Mouse (Mus musculus): ENCODE measurements around the gene Eef1akmt3. TPM values are rescaled to one million over a fixed set of nuclear protein-coding genes. Genes with fewer than 3 reads are reported as not detected.

The Eef1akmt3 gene
- under 1 TPM in 1 of 2 experiments, not detected in 1; 0.24 TPM for total RNA-seq (2023)

DNA sequence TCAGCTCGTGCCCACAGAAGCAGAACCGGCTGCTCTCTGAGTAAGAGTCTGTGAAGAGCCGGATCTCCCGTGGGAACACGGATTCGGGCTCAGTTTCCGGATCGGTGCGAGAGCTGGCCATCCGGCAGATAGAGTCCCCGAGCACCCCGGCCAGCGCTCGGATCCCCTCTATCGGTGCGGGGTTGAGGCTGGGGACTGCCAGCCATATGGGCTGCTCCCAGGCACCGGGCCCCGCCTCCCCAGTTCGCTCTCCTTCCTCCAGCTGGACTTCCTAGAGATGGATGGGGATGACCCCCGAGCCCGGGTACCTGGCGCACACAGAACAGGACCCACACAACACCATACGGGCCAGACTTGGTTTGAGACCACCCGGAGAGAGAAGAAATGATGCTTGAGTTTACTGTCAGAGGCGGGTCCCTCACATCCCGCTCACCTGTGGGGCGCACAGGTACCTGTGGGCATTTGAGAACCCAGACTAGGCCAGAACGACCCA, at the start of gene Eef1akmt3, which contains the start of gene Mettl1:
Eef1akmt3 (minus strand) TSS at position 240 of the 493 bp plus-strand sequence.
Mettl1 (plus strand) TSS at position 141 of the 493 bp plus-strand sequence.

DNA sequence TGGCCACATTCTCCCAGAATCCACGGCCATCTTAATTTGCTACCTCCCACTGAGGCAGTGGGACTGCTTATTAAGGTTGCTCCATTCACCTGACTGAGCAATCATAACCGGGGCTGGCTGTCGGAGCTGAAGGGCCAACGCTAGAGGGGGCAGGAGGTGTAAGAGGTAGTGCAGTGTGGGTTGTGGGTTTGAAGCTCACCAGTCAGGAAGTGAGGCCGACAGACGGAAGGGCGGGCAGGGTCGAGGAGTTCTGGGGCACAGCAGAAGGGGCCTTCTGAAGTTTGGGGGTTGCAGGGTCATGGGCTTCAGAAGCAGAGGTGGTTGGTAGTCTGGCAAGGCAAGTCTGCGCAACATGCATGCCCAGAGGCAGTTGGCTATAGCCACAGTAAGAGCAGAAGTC, 33.8 kb upstream of the Eef1akmt3 start, which contains the start of gene Agap2:
Agap2 (plus strand) TSS at position 205 of the 400 bp plus-strand sequence.

DNA sequence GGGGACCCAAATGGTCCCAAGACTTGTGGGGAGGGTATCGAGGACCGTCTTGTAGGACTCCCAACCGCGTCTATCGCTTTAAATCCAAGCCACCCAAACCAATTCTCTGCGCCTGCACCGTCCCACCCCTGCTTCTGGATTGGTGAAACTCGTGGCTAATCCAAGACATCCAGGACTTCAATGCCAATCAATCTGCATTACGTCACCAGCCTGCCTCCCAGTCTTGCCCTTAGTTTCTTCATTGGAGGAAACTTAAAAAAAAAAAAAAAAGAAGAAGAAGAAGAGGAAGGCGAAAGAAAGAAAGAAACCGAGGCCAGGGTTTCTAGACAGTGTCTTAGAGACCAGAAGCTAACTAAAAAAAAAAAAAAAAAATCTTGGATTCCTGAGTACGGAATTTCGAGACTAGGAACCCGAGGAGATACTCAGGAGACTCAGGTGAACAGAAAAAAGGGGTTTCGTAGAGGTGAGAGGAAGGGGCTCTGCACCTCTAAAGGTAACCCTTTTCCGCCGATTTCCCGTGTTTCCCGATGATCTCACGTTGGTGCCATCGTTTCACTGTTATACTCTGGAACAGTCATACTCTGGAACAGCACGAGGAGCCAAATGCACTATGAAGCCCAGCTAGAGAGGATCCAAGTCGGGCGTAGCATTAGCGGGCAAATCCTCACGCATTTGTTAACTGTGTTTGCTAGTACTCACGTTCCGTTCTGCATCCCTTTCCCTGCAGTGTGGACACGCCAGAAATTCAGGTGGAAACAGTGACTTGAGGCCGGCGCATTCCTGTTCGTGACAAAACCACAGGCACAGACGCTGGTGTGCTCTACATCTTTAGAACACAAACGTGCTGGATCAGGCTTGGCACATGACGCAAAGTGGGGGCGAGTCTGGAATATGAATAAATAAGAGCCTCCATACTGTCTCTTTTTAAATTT, 29.1 kb upstream of the Eef1akmt3 start, which contains the start of gene Tspan31:
Tspan31 (minus strand) TSS at position 75 of the 932 bp plus-strand sequence.

DNA sequence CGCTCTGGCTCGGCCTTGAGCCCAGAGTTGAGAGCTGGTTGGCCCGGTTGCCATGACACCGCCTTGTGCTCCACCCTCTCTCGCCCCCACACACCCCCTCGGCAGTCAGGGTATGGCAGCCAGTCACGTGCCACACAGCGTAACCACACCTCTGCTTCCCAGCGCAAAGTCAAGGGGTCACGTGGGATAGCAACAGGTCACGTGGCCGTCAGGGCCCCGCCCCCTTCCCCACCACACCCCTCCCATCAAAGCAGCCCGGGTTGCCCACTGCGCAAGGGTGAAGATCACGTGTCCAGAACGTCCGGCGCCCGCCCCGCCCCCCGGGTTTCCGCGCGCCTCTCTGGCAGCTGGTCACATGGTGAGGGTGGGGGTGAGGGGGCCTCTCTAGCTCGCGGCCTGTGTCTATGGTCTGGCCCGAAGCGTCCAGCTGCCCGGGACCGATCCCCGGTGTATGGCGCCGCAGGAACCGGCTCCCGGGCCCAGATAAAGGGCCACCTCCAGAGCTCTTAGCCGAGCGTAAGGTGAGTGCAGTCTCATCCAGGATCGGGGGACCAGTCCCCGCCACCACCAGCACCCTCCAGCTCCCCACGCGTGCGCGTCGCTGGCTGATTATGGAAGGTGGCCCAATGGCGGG, 22.0 kb upstream of the Eef1akmt3 start, which contains the start of gene Cdk4:
Cdk4 (plus strand) TSS at position 296 of the 634 bp plus-strand sequence.

DNA sequence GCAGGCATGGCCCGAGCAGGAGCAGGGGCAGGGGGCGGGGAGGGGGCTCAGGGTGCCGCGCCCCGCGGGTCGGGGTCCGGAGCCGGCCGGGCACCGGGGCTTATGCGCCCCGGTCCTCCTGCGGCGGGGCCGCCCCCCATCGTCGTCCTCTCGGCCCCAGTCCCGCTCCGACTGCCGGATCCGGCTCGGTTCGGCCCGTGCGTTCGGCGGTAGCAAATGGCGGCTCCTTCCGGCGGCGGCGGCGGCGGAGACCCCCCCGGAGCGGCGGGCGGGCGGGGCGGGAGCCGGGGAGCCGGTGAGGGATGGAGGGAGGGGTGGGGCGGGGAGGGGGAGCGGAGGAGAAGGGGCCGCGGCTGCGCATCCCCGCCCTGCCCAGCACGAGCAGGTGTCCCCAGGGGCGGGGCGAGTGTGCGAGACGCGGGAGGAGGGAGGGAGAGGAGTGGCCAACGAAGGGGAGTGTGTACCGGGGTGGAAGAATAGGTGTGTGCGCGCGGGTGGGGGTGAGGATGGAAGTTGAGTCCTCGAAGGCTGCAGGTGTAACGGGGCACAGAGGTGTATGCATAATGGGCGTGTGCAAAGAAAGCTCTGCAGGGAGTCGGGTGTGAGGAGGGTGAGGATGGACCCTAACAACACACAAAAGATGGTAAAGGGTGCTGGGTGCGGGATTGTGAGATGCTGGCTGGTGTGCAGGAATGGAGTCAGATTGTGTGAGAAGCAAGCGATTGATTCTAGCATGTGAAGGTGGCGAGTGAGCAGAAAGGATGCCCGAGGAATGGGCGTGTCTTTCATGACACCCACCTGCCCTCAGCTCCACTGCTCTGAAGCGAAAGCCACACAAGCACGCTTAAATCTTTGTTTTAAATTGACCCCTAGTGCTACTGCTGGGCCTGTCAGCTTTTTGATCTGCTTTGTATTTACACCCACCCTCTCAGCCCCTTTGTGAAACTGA, 18.9 kb upstream of the Eef1akmt3 start, which contains the start of gene March9:
March9 (minus strand) TSS at position 217 of the 949 bp plus-strand sequence.

DNA sequence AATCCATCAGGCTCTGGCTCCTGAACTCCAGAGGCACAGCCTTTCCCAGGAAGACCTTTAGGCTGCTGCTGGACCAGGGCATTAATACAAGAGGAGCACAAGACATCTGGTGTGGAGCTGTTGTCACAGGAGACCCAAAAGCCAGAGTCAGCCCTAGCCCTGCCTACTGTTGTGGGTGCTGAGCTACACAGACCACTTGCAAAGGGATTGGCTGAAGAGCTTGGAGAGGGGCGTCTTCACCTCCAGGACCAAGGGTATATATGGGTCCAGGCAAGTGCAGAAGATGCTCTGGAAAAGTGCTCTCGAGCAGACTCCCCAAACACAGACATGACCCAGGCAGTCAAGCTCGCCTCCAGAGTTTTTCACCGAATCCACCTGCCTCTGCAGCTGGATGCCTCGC, 6.6 kb upstream of the Eef1akmt3 start, which contains the start of gene Cyp27b1:
Cyp27b1 (plus strand) TSS at position 297 of the 400 bp plus-strand sequence.

DNA sequence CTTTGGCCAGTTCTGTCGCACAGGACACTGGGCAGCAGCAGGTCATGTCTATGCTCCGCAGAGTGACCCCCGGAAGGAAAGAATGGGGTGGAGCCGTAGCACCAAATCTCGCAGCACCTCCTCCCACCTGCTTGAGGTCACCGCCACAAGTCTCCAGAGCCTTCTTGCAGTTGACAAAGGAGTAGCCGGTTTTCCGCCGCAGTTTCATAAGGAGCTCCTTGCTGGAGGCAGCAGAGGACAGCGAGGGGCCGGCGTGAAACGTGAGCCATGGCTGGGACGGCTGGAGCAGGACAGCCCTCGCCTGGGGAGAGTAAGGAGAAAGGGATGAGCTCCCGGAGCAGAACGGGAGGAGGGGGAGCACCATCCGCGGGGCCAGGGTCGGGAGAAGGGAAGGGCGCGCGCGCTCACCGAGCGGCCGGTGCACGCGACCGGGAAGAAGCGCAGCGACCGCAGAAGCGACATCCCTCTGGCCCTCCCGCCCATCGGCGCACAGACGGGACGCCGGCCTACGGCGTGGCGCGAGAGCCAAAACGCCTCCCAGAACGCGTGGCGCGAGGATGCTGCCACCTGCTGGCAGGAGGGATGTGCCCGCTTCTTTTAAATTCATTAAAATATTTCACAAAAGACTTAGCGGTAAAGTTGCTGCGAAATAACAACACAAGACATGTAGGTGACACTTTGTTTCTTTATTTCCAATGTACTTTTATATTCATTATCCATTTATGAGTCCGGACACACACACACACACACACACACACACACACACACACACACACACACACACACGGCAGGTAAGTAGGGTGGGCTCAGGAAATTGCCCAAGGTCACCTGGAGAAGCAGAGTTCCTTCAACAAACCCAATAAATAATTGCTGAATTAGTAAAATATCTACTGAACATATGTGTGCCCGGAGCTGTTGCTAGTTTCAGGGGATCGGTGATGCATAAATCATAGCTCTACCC, 10.7 kb downstream of the Eef1akmt3 start, which contains the start of gene Tsfm:
Tsfm (minus strand) TSS at position 505 of the 961 bp plus-strand sequence.

DNA sequence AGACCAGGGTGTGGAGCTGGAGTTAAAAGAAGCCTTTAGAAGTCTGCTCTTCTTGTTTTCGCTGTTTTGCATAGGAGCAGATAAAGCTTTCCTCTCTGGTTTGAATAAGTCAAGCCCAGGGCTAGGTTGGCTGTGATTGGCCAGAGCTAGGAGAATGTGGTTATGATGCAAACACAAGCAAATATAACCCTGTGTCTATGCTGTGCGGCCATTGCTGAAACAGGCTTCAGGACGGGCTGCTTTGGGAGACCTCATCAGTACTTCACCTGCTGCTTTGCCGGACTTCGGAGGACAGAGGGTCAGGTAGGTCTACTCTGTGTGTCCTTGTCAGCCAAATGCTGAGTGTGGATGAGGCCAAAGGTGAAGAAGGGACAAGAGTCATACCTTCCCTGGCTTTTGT, 40.8 kb downstream of the Eef1akmt3 start, which contains the start of gene Avil:
Avil (plus strand) TSS at position 181 of the 400 bp plus-strand sequence.

Other genes starting within 250 kb of the Eef1akmt3 start
- 1 to 10 TPM; 2.5 to 3.8 TPM for gene Atp23, start 140.2 kb downstream of the Eef1akmt3 start, total RNA-seq (2023)
- gene Ctdsp2, start 62.8 kb downstream of the Eef1akmt3 start, total RNA-seq (2023) = 100 to 1,000 TPM; 115 to 116 TPM
- gene Avil, start 40.8 kb downstream of the Eef1akmt3 start, total RNA-seq (2023) = 1 to 10 TPM in 1 of 2 experiments, under 1 TPM in 1; 0.15 to 1.1 TPM
- gene Tsfm, start 10.7 kb downstream of the Eef1akmt3 start, total RNA-seq (2023) = 10 to 100 TPM; 10.6 to 12.4 TPM
- gene Mettl1, start 99 bp downstream of the Eef1akmt3 start, total RNA-seq (2023) = 1 to 10 TPM; 4.9 to 5.1 TPM
- under 1 TPM in 1 of 2 experiments, not detected in 1; 0.73 TPM for gene Cyp27b1, start 6.7 kb upstream of the Eef1akmt3 start, total RNA-seq (2023)
- gene March9, start 18.7 kb upstream of the Eef1akmt3 start, total RNA-seq (2023) = under 1 TPM in 1 of 2 experiments, not detected in 1; 0.11 TPM
- 100 to 1,000 TPM; 114 to 127 TPM for gene Cdk4, start 22.0 kb upstream of the Eef1akmt3 start, total RNA-seq (2023)
- 10 to 100 TPM; 22.0 to 22.1 TPM for gene Tspan31, start 28.8 kb upstream of the Eef1akmt3 start, total RNA-seq (2023)
- 10 to 100 TPM; 43.8 to 49.3 TPM for gene Agap2, start 33.8 kb upstream of the Eef1akmt3 start, total RNA-seq (2023)
- 100 to 1,000 TPM; 106 to 107 TPM for gene Os9, start 79.6 kb upstream of the Eef1akmt3 start, total RNA-seq (2023)
- 100 to 1,000 TPM; 104 to 113 TPM for gene B4galnt1, start 123.7 kb upstream of the Eef1akmt3 start, total RNA-seq (2023)
- not detected for gene Slc26a10, start 139.1 kb upstream of the Eef1akmt3 start, total RNA-seq (2023)
- gene Arhgef25, start 148.6 kb upstream of the Eef1akmt3 start, total RNA-seq (2023) = under 1 TPM; 0.56 to 0.73 TPM
- gene Dtx3, start 154.2 kb upstream of the Eef1akmt3 start, total RNA-seq (2023) = 10 to 100 TPM; 13.1 to 15.4 TPM
- 10 to 100 TPM; 27.5 to 28.8 TPM for gene Pip4k2c, start 170.1 kb upstream of the Eef1akmt3 start, total RNA-seq (2023)
- under 1 TPM; 0.26 to 0.58 TPM for gene Kif5a, start 221.8 kb upstream of the Eef1akmt3 start, total RNA-seq (2023)
- 100 to 1,000 TPM; 106 to 116 TPM for gene Dctn2, start 224.9 kb upstream of the Eef1akmt3 start, total RNA-seq (2023)
- gene Mbd6, start 247.5 kb upstream of the Eef1akmt3 start, total RNA-seq (2023) = 100 to 1,000 TPM; 141 to 142 TPM